Mouse (Mus musculus): ENCODE measurements around the gene Sdad1.
A peak's percentile ranks its signal among the peaks of the same experiment; 100 is the strongest.
"Not testable (repeated sequence)": the region's sequence is repeated elsewhere in the genome, so short reads cannot be mapped to it uniquely, and the experiment has no call there.

Sdad1 gene

DNA sequence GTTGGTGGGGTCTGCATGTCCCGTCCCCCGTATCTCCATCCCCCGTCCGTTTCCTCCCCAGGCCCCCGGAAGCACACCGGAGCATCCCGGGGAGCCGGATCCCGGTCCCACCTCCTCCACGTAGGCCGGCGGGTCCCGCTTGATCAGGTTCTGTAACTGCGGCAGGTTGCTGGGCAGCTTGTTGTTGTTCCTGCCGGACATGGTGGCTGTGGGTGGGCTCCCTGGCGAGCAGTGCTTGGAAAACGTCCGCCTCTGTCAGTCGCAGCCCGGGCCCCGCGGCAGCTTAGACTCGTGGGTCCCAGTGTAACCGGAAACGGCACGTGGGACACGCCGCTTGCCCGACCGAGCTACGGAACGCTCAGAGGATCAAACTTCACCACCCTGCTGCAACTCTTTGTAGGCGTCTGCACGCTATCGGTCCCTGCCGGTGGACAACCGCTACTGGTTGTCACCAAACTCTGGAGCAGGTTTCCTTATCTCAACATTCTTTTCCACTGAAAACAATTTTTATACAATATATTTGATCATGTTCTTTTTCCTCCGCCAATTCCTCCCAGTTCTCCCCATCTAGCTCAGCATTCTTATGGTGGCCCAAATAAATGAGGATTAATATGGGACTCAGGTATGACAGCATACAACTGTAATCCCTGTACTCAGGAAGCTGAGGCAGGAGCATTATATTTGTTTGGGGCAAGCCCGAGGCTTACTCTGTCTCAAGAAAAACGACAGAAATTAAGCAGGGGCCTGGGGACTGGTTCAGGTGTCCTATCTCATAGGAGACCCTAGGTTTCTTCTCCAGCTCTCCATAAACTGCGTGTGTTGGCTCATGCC is at the start of gene Sdad1:
Sdad1 (minus strand) TSS at position 799 of the 831 bp plus-strand sequence.
- DNase-seq (ENCODE audit: low read depth, low spot score): peak; percentile 96

DNA sequence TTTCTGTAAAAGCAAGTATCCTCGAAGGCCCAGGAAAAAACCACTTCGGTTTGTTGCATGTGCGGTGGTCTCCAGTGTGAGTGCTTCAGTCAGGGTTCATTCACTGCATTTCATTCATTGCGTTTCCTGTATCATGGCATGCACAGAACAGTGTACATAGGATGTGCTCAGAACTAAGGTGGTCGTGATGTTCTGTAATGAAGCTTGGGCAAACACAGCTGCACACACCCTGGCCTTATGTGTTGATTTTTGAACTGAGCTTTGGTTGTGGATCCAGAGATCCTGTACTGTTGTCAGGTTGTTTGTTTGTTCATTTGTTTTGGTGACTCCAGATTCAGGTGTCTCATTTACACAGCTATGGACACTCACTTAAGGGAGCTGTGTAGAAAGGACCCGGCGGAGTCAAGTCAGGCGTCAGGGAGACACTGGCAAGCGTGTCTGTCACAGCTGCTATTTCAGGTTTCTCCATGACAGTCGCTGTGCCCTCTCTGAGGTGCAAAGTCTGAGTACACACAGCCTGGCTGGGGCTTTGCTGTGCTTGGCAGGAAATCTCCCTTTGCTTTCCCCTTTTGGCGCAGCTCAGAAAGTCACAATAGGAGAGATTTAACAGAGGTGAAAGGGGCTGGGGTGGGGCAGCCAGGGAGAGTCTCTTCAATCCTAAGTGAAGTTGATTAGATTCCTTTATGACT is 48.6 kb upstream of the Sdad1 start:
- no peak for DNase-seq (ENCODE audit: low read depth, low spot score)

DNA sequence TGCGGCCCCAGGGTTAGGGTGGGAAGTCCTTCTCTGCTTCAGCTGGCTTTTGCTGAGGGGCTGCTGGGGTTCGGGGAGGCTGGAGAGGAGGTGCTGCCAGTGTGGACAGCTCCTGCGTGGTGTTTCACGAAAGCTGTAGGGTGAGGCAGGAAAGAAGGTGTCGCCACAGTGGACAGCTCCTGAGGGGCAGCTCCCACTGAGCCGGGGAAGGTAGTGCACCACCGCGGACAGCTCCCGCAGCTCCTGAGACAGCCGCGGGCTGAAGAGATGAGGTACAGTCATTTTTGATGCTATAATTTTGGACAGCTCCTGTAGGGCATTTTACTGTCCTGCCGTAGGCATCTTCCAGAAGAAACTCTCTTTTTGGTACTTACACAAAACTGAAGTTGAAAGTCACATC is 47.8 kb upstream of the Sdad1 start:
- DNase-seq (ENCODE audit: low read depth, low spot score): peak; percentile 52

DNA sequence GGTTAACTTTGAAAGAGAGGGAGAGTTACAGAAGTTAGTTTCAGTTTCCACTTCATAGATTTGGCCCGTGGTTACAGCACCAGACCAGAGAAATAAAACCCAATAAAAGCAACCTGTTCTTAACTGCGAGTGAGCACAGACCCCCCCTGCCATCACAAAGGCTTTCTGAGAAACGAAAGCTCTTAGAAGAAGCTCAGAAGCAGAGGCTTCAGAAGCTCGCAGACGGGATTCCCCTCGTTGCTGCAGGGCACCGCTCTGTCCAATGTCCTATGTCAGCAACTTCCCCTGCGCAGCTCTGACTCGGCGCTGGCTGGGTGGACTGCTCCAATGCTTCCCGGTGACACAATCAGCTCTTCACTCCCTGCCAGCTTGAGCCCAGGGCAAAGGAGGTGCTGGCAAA is 43.2 kb upstream of the Sdad1 start:
- no peak for DNase-seq (ENCODE audit: low read depth, low spot score)

DNA sequence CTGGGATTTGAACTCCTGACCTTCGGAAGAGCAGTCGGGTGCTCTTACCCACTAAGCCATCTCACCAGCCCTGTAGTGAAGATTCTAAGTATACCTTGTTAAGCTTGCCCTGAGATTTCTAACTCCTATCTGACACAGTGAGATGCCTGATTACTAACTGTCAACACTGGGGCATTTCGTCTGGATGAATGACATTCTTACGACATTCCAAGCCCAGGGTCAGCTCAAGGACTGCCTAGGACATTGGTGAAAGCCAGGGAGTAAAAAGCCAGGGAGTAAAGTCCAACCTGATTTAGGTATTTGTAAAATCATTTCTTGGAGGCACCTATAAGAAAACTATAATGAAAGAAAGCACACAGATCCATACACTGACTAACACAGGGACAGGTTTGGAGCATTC is 42.4 kb upstream of the Sdad1 start:
- DNase-seq (ENCODE audit: low read depth, low spot score): not testable (repeated sequence)

DNA sequence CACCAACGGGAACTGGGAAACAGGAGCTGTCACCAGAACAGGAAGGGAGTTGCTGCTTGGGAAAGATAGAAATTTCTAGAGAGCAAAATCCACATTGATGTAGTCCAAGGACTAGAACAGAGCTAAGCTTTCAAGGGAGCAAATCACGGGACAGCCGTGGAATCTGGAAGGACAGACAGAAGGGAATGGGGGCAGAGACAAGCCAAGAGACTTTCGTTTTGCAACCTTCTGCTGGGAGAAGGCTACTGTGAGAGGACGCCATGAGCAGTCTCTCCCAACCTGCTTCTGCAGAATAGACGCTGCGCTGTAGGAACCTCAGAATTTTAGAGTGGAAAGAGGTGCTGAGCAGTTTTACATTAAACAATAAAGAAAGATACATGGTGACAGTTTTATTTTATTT is 39.5 kb upstream of the Sdad1 start:
- DNase-seq (ENCODE audit: low read depth, low spot score): no peak

DNA sequence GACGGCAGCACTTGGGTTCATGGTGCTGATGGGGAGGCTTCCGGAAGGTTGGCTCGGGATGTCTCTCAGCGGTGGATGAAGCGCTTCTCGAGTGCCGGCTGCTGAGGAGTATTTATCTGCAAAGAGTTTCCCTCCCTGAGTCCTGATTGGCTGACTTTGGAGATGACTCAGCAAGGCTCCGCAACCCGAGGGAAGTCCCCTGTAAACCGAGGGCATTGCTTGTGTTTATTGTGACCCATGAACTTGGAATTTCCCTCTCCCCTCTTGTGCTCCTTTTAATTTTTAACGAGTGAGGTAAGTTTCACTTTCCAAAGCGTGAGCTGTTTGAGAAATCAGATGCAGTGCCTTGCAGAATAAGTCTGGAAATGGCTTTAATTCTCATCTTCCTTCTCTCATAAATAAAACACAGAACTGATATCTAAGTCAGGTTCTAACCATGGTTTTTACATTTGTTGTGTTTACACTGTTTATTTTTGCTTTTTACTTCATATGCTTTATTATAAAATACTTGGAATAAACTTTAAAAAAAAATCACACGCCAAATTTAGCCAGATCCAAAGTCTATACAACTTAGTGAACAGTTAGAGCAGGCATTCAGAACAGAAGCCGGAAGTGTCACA is 38.6 kb upstream of the Sdad1 start, which contains the start of gene Cxcl10:
Cxcl10 (minus strand) TSS at position 96 of the 620 bp plus-strand sequence.
- peak; percentile 61 for DNase-seq (ENCODE audit: low read depth, low spot score)

DNA sequence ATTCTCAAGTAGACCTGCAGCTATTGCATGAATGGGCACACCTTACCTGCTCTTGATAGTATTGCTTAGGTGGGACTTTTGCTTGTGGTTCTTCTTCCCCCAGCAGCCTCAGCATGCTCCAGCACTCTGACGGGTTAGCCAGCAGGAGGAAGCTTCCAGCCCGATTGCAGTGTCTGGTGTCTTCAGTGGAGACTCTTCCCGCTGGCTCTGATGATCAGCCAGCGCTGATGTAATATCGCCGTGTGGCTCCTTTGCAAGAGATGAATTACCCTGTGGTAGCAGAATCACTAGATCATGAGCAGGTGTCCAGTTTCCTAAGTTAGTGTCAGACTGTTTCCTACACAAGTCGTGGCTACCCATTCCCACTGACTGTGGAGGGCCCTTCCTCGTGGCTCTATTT is 34.7 kb upstream of the Sdad1 start:
- no peak for DNase-seq (ENCODE audit: low read depth, low spot score)

DNA sequence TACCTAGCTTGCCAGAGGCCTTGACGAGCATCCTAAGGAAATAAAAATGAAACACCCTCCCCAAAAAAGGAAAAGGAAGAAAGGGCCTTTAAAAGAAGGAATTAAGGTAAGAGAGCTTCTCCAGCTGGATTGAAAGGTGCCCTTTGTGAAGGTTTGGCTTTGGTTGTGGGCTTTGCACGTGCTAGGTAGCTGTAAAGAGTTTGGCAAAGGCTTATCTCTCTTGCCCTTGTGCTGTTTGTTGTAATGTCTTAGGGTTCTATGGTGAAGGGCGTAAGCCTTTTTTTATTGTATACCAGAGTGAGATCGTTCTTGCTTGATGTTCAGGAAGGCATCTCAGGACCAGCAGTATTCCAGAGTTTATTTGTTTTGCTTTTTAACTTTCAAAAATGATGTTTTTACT is 30.3 kb upstream of the Sdad1 start:
- DNase-seq (ENCODE audit: low read depth, low spot score): no peak

DNA sequence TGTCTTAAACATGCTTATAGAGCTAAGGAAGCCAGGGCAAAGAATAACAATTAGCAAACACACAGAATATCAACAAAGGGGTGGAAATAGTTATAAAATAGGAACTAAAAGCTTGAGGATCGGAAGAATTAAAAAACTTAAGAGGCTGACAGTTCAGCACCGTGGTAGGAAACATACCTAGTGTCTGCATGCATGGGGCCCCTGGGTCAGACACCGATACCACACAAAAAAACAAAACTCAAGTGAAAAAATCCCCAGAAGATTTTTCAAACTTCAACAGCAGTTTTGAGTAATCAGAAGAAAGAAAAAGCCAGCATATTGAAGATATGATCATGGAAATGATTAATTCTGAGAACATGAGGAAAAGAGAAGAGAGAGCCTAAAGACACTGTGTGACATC is 26.5 kb upstream of the Sdad1 start:
- DNase-seq (ENCODE audit: low read depth, low spot score): no peak

DNA sequence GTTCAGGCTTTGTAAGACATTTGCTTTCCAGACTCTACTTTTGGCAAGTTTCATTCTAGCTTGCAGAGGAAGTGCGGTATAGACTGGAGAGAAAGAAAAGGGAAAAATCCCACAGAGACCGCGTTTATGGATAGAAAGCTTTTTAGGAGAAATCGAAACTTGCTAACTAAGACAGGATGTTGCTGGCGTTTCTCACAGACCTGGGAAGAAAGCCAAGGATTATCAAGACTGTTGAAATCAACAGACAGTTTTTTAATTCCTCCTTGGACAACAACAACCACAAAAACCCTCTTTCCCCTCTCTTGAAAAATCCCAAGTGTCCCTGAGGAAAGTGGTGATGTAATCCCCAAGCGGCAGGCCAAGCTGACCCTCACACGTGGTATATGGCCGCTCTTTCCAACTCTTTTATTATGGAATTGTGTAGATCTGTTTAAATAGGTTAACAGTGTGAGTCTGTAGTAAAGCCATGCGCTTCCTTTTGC is 22.1 kb upstream of the Sdad1 start:
- no peak for DNase-seq (ENCODE audit: low read depth, low spot score)

DNA sequence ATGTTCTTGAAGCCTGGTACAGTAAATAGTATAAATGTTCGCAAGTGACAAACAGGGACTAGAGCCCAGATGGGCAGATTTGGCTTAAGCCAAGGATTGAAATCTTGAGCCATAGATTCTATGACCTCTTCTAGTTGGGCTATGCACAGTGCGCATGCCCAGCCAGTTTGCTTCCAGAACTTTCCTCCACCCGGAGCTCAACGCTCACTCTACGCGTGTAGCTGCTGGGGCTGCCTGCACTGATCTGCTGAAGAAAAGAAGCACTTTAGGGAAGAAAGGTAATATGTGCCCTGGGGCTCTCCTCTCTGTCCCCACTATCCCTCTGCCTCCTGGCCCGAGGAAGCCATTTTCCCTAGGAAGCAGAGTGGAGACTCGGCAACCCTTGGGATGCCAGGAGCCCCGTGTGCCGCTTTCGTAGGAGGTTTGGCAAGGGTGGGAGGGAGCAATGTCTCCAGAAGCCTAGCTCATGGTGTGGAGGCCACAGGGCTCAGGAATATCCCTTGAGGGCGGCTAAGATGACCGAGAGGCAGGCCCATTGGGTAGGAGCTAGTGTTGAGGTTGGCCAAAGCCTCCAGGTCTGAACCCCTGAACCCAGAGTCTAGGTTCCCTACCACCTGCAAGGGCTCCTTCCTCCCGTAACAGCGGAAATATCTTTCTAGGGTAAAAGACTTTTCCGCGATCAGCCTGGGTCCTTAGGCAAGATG is 21.5 kb upstream of the Sdad1 start, which contains the start of gene Art3:
Art3 (plus strand) TSS at position 193 of the 704 bp plus-strand sequence.
- no peak for DNase-seq (ENCODE audit: low read depth, low spot score)

DNA sequence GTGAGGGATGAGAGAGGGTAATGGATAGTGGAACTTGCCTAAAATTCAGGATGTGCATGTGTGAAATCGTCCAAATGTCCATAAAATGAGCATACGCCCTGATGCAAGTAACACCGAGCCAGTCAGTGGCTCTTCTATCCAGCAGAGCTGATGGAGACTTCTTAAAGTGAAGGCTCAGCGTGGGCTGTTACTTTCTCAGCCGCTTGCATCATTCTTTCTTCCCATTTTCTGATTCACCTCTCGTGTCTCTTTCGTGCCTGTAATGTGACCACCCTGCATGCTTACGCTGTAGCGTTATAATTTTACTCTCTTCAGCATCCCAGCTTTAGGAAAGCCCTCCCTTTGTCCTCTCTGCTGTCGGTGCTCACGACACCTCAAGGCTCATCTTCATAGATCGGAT is 20.8 kb upstream of the Sdad1 start:
- DNase-seq (ENCODE audit: low read depth, low spot score): no peak

DNA sequence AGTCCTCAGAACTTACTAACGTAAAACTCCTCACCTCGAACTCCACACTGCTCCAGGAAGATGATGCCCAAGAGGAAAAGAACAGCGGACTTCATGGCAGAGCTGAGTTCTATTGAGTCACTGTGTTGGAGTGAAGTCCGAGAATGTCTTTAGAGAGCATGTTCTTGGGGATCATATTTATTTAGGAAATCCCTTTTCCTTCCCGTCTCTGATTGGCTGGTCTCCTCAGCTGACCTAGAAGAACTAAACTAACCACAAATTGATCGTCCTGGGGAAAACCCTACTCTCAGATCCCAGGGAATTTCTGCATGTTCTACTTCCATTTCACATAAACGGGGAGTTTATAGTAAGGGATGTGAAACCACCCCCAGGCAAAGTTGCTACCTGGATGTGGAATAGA is 17.6 kb upstream of the Sdad1 start, which contains the start of gene Cxcl9:
Cxcl9 (minus strand) TSS at position 151 of the 400 bp plus-strand sequence.
- DNase-seq (ENCODE audit: low read depth, low spot score): no peak

DNA sequence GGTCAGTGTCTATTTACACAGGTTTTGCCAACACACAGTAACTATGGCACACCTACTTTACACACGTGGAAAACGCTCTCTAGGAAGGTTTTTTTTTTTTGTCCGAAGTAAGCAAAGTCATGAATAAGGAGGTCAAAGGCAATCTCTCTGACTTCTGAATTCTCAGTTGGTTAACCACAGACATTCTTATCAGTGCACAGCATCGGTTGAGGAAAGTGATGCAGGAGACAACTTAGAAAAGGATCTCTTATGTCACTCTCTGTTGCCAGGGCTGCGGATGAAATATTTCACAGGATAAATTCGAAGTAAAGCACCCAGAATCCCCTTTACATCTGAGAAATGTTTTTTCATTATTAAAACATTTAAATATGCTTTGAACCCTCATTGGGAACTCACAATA is 17.1 kb upstream of the Sdad1 start:
- DNase-seq (ENCODE audit: low read depth, low spot score): no peak

DNA sequence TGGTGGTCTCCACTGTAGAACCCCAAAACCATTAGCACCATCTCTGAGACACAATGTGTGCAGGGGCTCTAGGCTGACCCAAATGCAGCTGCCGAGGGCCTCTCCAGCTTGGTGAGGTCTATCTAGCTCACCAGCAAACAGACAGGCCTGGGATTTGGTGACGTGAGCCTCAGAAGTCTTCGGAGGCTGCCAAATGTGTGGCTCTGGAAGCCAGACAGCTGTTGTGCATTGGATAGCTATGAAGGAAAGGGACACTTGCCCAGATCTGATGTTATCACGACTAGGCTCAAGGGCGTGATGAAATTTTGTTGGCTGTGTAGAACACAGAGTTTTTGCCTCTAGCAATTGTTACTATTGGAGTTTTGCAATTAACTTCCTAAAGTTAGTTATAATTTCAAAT is 13.0 kb upstream of the Sdad1 start:
- no peak for DNase-seq (ENCODE audit: low read depth, low spot score)

DNA sequence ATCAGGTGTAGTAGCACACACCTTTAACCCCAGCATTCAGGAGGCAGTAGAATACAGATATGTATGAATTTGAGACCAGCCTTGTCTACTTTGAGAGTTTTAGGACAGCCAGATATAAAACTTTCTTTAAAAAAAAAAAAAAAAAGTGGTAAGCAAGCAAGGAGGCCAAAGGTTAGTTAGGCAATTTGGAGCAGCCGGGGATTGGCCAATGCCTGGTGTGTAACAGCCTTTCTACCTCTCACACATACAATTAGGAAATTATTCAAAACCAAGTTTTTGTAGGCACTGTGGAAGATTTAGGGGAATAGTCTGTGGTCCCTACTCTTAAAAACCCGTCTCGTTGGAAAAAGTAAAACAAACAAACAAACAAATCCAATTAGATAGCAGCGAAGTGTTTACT is 12.3 kb upstream of the Sdad1 start:
- DNase-seq (ENCODE audit: low read depth, low spot score): no peak

DNA sequence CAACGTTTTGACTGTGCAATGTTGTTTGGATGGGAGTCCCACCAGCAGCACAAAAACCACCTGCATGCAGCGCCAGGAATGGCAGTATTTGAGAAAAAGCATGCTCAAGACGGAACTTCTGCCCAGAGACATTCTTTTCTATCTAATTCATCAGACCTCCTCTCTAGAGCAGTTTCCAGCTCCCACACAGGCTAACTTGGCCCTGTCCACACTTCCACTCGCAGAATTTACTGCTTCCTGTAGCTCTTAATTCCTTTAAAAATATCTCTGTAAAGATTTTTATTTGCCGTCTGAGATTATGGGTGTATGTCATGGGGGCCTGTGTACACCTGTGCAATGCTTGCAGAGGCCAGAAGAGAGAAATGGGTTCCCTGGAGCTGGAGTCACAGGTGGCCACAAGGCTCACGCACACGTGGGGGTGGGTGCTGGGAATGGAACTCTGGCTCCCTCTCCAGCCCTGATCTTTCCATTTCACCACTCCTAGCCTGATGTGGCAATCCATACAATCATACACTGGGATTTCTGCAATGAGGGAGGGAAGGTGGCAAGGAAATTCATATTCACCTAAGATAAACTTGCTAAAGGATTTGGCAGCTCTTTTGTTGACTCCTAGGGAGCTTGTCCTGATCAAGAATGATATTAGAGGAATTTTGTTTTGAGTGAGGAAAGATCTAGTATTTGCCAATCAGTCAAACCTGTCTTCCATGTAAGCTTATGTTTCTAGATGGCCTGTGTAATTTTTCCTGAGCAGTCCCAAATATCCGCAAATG is 11.5 kb upstream of the Sdad1 start:
- DNase-seq (ENCODE audit: low read depth, low spot score): no peak

DNA sequence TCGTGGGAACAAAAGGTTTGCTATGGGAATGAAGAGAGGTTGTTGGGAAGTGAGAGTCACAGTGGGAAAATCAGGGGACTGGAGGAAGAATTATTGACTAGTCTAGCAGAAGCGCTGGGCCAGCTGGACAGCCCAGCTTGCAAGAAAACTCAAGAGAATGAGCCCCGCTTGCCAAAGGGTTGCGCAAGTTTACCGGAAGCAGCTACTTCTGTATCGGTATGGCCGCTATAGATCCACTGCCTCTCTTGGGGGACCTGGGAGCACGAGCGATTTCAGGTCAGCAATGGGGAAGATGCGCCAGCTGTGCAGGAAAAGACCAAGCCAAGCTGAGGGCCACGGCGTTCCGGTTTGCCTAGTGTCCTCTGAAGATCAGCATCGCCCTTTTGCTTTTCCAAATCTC is 8.3 kb upstream of the Sdad1 start:
- DNase-seq (ENCODE audit: low read depth, low spot score): no peak

DNA sequence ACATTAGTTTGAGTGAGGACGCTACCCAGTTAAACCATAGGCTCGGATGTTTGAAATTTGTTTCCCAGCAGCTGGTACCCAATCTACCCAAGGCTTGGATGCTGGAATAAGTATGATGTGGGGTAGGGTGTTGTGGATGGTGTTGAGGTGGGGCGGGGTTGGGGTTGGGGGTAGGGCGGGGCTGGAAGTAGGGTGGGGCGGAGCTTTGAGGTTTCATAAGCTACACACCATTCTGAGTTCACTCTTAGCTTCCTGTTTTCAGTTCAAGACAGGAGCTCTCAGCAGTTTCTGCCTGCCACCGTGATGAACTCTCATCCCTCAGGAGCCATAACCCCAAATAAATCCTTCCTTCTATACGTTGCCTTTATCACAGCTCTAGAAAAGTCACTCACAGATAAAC is 7.8 kb upstream of the Sdad1 start:
- no peak for DNase-seq (ENCODE audit: low read depth, low spot score)

DNA sequence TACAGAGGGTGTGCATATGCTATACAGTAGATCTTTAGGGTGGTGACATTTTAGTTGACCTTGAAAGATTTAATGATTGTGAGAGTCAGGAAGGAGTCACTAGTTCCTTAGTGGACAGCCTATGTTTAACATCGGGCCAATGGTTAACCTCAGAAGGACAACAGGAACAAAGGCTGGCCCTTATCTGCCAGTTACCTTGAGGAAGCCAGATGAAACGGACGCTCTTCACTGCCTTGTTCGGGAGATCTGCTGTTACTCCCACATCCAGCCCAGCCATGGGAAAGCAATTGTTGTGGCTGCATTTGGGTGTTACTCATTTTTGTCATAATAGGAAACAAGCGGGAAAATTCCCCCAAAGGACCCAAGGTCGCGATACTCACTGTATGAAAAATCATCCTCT is 3.5 kb upstream of the Sdad1 start:
- DNase-seq (ENCODE audit: low read depth, low spot score): no peak
